Mouse (Mus musculus) thymus, adult 2 months (tissue): ENCODE data around the gene Hexim1.

Experiments used
- CTCF ChIP-seq: fragments of 200-500 bp; IDR thresholded peaks from 2 replicates; pipeline ENCODE4 v1.5.1; 2012; ENCODE audit warnings: mild to moderate bottlenecking, control low read depth, low read length, moderate library complexity, borderline replicate concordance; ENCODE audit not compliant: control insufficient read depth, poor library complexity, insufficient read depth; ENCODE audit errors: extremely low read depth
- POLR2A ChIP-seq: fragments of 200-500 bp; IDR thresholded peaks from 2 replicates; pipeline ENCODE4 v1.6.1; 2012; ENCODE audit warnings: mild to moderate bottlenecking, low read length, control low read depth, moderate library complexity; ENCODE audit not compliant: control insufficient read depth, poor library complexity, insufficient read depth; ENCODE audit errors: extremely low read depth

DNA sequence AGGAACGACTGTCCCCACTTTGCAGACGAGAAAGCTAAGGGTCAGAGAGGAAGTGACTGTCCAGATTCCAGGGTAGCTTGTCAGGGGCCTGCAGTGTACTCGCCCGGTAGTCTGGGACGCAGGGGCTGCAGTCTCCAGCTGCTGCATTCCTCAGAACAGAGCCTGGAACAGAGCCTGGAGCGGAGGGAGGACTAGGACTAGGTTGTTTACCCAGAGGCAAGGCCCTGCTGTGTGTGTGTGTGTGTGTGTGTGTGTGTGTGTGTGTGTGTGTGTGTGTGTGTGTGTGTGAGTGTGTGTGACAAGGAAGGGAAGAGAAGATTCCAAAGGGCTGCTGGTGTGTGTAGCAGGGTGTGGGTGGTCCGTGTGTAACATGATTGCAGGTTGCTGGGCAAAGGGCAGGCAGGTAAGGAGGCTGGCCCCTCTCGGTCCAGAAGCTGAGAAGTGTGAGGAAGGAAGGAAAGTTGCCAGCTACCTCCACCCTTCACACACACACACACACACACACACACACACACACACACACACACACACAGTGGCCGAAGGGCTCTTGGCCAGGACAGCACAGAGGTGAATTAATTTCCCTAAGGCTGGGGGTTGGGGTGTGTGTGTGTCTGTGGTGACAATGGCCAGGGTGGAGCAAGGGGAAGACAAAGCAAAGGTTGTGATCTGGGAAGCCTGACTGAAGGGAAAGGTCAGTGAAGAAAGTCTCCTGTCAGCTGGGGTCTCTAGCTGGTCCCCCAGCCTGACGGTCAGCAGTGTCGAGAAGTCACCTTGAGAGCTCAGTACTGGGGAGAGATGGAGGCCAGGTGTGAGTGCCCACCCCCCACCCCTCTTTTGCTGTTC lies 25.3 kb downstream of the Hexim1 start:
- TF ChIP-seq POLR2A = no peak
- TF ChIP-seq CTCF = no peak
